Mouse (Mus musculus): Measurements from ENCODE around the gene Vgll4. TPM values are rescaled to one million over a fixed set of nuclear protein-coding genes. Genes with fewer than 3 reads are reported as not detected.

The Vgll4 gene
- polyA plus RNA-seq, 1 experiment: 32.1 TPM

DNA sequence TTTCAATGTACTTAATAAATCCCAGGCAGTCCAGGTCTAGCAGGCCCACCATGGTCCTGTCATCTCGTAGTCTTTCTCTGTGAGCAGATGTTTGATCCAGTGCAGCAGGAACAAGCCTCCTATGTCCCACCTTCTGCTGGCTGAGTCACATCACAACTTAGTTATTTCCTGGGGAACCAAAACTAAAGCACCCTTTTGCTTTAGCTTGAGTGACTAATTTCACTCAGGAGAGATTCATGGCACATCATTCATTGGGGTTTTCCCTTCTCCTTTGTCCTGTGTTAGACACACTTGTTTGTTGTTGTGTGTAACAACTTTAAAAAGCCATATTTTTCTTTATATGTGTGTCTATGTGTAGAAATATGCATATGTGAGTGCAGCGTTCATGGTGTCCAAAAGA is 126.9 kb downstream of the Vgll4 start:
- no peak for DNase-seq (ENCODE audit: low spot score)

DNA sequence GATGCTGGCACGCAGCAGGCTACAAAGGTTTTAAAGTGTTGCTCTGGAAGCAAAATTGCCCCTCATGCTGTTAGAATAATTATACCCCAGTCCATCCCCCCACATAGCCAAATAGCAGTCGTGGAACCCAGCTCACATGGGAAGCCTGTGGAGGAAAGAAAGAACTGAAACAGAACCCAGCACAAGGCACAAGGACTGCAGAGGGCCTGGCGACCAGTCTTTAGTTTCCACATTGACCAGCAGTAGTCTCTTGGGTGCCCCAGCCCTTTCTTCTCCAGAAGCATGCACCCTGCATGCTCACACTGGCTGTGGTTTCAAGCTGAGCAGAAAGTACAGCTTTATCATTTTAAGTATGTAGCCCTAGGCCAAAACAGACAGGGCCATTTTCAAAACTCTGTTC is 127.7 kb downstream of the Vgll4 start:
- DNase-seq (ENCODE audit: low spot score): no peak

DNA sequence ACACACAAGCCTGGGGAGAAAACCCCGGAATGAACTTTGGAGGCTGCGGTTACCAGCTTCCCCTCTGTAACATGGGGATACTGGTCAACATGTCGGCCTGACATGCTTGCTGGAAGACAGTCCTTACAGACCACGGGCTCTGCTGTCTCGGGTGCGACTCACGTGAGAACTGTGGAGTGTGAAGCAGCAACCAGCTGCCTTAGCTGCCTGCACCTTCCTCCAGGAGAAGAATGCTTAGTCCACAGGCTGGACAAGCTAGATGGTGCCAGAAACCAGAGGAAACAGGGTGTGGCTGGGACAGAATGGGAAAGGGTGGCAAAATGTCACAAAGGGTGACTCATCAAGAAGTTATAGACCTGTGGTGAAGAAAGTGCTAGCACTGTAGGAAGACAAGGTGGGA is 129.8 kb downstream of the Vgll4 start:
- no peak for DNase-seq (ENCODE audit: low spot score)

DNA sequence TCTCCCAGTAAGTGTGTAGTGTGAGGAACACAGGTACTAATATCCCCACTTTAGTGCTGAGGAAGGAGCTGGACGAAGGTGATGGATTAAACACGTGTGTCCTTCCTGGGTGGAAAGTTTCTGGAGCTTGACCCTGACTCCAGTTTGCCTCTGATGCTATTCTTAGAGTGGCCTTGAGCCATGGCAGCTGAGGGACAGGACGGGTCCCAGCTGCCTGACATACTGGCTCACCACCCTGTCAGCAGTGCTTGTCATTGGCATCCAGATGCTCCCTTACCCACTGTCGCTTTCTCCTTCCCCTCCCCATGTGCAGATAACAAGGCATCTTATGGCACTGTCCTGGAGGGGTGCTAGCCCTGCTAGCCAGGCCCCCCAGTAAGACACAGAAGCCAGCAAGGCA is 130.9 kb downstream of the Vgll4 start:
- DNase-seq (ENCODE audit: low spot score): no peak

DNA sequence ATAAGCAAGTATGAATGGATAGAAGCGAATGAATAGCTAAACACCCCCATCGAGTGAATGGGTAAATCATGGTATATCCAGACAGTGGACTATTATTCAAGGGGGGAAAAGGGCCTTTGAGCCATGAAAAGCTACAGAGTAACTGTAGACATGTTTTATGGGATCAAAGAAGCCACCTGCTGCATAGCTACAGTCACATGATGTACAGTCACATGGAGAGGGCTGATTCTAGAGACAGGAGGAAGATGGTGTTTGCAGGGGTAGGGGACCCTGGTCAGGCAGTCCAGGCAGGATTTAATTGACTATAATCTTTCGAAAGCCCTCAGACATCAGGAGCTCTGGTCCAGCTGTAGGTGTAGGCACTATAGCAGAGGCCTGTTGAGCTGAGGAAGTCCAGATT is 133.4 kb downstream of the Vgll4 start:
- no peak for DNase-seq (ENCODE audit: low spot score)

DNA sequence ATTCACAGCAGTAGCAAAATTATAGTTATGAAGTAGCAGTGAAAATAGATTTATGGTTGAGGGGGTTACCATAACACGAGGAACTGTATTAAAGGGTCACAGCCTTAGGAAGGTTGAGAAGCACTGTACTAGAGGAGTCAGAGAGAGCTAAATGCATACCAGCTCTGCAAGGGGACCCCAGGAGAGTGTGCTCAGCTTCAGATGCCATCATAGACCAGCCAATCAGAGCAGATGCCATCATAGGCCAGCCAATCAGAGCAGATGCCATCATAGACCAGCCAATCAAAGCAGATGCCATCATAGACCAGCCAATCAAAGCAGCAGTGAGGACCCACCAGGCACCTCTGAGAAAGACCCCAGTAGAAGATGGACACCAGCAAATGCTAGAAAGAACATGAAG is 134.0 kb downstream of the Vgll4 start:
- DNase-seq (ENCODE audit: low spot score): no peak

DNA sequence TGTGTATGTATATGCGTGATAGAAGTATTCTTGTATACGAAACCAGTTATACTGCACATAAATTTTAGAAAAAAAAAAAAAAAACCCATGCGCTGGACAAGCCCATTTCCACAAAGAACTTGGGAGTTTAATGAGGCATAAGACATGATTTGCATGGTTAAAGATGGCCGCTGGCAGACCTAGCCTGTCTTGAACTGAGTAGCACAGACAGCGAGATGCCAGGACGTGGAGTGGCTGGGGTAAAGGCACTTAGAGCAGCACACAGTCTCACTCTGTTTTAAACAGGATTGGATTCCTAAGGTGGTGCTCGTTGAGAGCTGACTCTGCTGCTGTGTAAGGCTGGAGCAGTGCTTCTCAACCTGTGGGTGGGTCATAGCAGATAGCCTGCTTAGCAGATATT is 134.4 kb downstream of the Vgll4 start:
- no peak for DNase-seq (ENCODE audit: low spot score)

DNA sequence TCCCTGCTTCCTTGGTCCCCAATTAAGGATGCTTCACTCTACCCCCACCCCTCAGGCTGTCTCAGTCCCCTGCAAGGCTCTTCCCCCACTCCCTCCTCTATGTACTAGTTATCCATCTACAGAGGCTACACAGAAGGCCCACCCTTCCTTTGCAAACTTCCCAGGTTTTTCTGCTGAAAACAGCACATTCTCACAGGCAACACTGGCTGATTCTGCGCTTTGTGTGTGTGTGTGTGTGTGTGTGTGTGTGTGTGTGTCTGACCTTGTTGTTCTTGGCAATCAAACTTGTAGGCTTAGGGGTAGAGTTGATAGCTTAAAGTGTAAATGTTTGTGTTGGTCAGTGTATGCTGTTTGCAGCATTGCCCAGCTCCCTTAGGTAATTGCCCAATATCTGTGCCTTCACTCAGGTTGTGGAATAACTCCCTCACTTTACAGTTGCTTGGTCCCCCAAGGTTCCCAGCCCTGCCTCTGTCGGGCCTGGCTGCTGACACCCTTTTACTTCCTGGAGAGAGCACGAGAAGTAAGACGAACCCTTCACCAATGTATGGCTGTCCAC is 135.9 kb downstream of the Vgll4 start:
- no peak for DNase-seq (ENCODE audit: low spot score)

DNA sequence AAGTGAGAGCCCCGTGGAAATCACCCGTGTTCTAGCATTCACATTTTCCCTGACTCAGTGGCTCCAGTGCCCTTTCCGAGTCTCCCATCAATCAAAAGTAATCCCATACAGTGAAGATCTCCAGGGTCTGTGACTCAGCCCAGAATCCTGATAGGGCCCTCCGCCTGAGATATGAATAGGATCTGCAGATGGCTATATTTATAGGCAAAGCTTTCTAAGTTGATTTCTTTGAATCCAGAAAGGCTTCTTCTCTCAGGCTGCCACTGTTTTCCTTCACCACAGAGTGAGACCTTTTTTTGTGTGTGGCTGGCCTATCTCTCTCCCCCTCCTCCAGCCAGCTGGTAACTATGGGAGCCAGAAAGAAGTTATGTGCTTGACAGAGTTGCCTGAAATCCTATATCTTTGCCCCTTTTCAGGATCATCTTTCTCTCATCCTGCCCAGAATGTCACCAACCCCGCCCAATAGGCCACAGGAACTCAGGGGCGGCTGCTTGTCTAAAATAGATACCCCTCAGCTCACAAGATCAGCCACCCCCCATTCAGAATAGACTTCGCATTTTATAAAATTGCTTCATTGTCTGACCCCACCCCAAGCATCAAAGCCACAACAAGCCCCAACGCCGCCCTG is 136.6 kb downstream of the Vgll4 start:
- no peak for DNase-seq (ENCODE audit: low spot score)

DNA sequence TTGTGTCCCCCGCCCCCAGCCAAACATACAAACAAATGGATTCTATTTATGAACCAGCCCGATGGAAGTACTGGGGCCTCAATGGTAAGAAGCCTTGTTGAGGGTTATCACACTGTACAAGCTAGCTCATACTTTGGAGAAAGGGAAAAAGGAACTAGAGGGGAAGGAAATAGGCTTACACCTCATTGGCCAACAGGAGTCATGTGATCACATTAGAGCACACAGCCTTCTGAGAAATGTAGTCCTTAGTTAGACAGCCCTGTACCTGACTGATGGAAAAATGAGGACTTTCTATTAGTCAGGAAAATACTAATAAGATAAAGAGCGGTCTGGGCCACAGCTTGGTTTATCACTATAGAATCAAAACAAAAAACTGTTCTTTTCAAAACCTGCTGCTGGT is 138.0 kb downstream of the Vgll4 start:
- no peak for DNase-seq (ENCODE audit: low spot score)

DNA sequence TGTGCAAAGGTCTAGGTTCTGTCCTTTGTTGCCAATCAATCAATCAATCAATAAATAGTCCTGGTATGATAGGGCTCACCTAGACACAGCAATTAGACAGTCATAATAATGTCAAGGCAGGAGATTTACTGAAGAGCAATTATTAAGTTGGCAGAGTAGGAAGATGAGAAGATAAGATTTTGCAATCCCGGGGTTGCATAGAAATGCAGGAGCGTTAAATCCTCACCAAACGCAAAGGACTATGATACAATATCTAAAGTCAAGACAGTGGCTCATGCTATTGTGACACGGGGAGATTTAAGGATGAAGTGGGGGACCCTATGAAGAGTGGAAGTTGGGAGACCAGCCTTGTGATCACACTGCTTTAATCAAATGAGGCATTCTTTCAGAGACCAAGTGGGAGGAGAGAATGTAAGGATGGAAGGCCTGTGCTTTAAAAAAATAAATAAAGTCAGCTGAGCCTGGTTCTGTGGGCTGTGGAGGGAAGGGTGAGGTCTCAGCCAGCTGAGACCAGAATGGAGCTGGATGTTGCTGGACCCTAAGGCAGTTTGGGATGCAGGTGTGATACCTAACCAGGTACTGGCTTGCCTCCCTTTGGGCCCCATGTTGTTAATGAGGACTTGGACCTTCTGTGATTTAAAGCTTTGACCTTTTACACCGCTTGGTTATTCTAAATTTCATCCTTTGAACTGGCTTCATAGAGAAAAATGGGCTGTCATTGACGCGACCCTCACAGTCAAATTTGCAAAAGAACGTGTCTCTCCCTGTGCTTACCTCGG is 139.9 kb downstream of the Vgll4 start:
- no peak for DNase-seq (ENCODE audit: low spot score)

DNA sequence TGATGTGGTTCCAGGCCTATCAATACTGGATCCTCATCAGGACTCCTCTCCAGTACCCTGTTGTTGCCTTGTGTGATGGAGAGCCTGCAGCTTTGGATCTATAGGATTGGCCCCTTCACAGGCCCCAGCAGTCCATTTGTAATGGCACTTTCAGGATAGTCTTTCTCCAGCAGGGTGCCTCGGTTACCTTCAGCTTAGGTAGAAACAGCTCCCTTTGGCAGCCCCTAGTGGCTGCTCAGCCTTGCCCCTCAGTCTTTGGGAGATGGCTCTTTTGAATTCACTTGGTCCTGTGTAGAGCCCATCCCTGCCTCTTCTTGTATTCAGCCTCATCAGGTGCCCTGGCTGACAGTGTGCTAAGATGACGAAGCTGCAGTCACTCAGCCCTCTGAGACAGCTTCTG is 142.9 kb downstream of the Vgll4 start:
- DNase-seq (ENCODE audit: low spot score): no peak

DNA sequence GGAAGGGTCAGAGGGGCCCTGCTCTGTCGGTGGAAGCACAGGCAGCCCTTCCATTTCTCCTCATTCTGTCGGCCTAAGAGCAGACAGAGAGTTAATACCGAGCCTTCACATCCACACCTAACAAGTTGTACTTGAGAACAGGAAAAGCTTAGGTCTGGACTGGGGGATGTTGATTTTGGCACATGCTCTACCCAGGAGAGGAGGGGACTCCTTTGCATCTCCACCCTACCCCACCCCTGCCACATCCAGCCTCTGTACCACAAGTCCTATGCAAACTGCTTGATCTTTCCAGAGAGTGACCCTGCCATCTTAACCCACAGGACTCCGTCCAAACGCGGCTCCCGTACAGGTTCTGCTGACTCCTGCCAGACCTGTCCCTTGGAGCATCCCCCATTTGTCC is 148.1 kb downstream of the Vgll4 start:
- DNase-seq (ENCODE audit: low spot score): no peak

DNA sequence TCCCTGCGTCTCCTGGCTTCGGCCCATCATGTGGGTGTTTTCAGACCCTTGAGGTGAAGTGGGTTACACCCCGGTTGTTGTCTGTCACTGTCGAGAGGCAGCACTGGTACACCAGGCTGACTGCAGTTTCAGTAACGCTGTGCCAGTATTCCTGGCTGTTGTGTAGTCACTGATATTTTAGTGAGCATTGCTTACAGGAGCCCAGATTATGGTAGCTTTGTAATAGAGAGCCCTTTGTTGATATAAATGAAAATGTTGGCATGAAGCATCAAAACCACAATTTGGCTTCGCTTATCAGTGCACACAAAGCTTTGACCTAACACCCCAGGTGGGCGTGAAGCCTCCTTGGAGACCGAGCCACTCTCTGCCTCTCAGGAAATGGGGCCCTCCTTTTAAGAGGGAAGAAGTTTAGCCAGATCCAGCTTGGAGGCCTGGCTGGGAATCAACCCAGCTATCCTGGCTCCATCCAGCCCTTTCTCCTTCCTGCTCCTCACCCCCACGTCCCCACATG is 149.8 kb downstream of the Vgll4 start:
- no peak for DNase-seq (ENCODE audit: low spot score)

DNA sequence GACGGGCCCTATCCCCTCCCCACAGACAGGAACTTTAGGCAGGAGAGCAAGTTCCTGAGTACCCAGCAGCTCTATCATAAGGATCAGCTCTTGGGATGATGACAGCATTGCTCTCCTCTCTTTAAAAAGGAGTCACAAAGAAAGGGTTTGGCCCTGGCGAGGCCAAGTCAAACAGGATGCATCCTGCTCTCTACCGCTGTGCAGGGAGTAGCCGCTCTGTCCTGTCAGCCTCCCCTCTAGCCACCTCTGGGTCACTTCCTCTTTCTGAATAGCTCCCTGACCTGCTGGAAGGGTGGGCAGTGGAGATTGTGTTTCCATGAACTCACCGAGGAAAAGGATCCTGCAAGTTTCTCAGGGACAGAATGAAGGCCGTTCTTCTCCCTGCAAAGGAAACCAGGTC is 151.3 kb downstream of the Vgll4 start:
- DNase-seq (ENCODE audit: low spot score): no peak

DNA sequence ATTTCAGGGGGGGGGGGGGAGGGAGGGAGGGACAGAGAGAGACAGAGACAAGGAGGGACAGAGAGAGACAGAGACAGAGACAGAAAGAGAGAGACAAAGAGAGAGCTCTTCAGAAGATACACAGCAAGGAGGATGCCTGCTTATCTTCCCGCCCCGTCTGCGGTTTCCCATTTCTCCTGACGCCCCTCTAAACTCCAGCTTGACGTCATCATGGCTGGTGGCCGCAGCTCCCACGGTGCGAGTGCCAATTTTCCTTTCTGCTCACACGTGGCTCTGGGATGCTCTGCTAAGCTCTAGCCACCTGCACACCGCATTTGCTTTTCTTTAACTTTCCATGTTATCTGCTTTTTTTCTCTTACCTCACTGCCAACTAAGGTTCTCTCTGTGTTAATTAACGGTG is 151.8 kb downstream of the Vgll4 start:
- no peak for DNase-seq (ENCODE audit: low spot score)

DNA sequence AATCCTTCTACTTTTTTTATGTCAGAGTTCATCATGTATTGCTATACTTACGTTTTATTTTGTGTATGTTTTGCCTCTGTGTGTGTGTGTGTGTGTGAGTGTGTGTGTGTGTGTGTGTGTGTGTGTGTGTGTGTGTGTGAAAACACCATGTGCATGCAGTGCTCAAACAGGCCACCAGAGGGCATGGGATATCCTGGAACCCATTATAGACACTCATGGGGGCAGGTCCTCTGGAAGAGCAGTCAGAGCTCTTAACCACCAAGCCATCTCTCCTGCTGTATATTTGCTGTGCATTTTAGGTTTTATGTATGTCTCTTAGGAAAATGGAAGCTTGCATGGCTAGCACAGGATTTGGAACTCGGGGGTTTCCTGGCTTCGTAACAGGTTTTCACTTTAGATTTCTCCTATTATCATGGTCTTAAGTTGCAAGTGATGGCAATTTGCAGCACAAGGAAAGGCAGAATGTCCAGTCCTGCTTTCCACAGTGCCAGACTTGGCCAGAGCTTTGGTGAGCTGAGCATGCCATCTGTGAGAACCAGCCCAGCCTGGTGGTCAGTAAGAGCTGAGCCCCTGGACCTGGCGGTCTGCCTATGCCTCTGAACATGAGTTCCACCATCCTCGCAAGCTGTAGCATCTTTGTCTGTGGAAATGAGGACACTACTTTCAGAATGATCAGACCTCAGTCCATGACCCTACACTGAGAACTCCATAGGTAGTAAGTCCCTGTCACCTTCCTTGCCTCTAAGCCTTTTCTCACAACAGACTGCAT is 154.7 kb downstream of the Vgll4 start:
- DNase-seq (ENCODE audit: low spot score): no peak

DNA sequence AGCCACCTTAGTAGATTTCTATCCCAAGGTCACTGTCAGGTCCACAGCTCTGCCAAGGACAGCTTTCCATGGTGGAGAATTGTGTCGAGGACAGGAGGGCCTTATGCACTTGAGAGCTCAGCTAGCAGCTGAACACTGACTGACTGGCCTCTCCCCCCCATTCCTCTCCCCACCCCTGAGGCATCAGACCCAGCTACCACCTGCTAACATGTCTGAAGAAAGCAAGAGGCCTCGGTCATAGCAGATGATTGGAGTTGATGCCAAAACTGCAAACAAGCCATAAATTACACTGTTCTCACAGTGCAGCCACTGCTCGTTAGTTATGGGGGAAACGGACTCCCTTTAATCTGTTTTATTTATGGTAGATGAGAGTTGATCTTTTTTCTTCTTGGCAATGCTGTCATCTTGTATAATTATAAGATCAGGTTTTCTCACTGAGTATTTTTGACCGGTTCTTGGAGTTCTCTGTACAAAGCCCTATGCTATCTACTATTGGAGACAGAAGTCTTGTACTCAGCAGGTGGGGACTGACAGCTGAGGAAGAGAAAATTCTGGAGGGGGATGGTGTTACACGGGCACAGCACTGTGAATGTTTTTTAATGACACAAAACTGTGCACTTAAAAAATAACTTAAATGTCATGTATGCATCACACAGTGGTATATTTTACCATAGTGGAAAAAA is 155.5 kb downstream of the Vgll4 start:
- no peak for DNase-seq (ENCODE audit: low spot score)

DNA sequence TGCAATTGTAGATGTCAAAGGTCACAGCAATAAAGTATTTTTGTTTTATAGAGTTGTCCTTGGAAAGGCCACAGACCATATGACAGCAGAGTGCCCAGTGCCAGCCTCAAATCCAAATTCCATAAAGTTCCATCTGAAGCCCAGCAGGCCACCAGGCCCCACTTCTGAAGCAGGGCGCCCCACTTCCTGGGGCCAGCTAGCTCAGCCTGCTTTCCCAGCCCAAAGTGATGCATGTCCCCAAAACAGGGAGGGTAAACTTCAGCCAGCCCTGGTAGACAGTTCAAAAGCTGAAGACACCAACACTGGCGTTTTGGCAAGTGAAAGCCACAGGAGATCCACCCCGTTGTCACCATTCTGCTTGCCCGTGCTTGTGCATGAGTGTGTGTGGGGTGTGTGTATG is 157.0 kb downstream of the Vgll4 start:
- no peak for DNase-seq (ENCODE audit: low spot score)

DNA sequence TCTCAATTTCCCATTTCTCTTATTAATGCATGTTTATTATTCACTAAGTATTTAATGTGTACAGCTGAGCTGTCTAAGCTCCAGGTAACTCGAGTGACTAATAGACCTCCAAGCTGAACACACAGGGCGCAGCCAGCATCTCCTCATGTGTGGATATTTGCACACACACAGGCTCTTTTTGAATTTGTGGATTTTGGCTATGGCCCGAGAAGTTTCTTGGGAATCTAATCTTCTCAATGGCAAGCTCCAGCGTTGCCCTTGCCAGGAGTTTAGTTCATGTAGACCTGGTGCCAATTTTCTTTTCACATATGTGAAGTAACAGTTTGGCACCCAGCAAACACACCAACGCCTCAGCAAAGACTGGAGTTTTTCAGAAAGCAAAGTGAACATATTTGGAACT is 157.5 kb downstream of the Vgll4 start:
- no peak for DNase-seq (ENCODE audit: low spot score)

Data from urinary bladder, adult 2 months (tissue).